Mouse (Mus musculus) G1E-ER4 (cell line): Measurements from ENCODE around the gene Anapc7. TPM values are rescaled to one million over a fixed set of nuclear protein-coding genes. Genes with fewer than 3 reads are reported as not detected.

Experiments used
- GATA1 ChIP-seq: IDR thresholded peaks from one replicate; pipeline ENCODE4 v1.8.0; 2012; ENCODE audit warnings: low read length, inconsistent platforms
- polyA plus RNA-seq: library from polyadenylated mRNA; stranded (reverse); fragments of >175 nt; gene quantifications from 2 replicates; pipeline ENCODE4 v1.2.3, GENCODE M21; 2012

Anapc7 gene
- 20.5 and 22.2 TPM in 2 replicates for polyA plus RNA-seq

DNA sequence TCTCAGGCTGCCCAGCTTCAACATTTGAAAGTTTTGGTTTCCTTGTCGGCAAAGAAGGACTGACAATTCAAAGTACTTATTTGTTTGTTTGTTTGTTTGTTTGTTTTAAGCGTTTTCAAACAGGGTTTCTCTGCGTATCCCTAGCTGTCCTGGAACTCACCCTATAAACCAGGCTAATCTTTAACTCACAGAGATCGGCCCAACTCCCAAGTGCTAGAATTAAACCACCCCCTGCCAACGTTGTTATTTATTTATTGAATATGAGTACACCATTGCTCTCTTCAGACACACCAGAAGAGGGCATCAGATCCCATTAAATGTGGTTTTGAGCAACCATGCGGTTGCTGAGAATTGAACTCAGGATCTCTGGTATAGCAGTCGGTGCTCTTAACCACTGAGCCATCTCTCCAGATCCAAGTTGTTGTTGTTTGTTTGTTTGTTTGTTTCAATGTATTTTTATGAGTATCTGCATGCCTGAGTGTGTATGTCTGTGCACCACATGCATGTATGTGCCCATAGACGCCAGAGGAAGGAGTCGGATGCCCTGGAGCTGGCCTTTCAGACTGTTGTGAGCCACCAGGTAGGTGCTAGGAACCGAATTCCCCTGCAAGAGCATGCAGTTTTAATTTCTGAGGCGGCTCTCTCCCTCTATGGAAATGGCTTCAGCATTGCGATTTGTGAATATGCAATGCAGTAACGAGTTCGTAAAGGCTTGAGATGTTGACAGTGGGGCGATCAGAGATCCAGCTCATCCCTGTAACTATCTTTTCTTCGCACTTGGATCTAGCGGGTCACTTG, at the start of gene Anapc7:
TSS of gene Anapc7 (plus strand) at position 423 of the 798 bp plus-strand sequence.
- TF ChIP-seq GATA1 = no peak

DNA sequence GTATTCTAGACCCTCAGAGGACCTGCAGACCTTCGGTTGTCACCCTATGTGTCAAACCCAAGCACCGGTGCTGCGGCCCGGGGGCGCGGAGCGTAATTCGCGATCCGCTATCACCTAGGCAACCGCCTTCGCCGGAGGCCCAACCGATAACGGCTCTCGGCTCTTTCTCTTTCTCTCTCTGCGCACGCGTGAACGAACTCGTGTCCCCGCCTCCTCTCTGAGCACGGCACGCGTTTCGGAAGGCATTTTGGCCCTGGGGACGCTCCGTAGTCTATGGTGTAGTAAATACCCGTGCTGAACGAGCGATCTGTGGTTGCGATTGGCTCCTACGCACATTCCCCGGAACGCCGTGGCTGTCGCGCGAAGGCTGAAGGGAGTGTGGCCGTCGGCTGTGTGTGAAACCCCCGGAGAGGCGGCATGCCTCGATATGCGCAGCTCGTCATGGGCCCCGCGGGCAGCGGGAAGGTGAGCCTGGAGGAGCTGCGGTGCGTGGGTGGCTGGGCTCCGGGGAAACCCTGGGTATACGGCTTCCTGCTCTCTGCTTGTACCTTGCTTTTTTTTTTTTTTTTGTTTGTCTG, 49.2 kb upstream of the Anapc7 start, which contains the start of gene Fam216a:
TSS of gene Fam216a (minus strand) at position 173 of the 578 bp plus-strand sequence.
- no peak for TF ChIP-seq GATA1

DNA sequence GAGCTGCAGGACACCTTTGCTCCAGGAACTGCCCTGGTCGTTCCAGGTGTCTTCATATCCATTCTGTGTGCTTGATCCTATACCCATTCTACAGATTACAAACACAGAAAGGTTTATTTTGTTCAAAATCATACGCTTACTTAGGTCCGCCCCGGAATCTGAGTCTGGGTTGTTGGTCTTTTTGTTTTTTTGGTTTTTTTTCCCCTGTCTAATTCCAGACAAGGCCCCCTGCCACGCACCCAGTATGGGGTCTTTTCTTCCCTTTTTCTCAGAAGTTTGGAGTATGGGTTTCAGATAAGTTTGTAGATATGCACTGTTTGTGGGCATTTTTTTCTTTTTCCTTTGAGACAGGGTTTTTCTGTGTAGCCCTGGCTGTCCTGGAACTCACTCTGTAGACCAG, 48.6 kb upstream of the Anapc7 start:
- TF ChIP-seq GATA1 = no peak

DNA sequence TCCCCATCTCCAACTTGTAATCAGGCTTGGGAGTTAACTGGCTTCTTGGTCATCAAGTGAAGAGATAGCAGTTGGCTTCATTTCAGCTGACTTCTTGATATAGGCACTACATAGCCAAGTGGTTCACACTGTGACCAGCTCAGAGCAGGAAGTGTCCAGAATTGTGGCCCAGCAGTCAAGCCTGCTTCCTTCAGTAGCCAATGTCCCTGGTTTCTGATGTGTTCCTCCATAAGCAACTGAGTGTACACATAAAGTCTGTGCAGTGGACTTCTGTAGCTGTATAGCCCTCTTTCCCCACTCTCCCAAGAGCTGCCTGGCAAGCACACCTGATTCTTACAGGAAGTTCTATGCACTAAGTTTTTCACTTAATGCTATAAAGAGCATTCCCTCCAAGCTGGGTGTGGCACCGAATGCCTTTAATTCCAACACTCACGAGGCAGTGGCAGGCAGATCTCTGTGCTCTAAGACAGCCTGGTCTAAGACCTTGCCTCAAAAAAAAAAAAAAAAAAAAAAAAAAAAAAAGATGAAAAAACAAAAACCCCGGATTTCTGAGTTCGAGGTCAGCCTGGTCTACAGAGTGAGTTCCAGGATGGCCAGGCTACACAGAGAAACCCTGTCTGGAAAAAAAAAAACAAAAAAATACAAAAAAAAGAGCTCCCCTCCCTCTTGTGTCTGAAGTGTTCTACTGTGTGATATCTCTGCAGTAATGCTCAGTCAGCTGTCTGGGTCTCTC, 44.2 kb upstream of the Anapc7 start:
- no peak for TF ChIP-seq GATA1

DNA sequence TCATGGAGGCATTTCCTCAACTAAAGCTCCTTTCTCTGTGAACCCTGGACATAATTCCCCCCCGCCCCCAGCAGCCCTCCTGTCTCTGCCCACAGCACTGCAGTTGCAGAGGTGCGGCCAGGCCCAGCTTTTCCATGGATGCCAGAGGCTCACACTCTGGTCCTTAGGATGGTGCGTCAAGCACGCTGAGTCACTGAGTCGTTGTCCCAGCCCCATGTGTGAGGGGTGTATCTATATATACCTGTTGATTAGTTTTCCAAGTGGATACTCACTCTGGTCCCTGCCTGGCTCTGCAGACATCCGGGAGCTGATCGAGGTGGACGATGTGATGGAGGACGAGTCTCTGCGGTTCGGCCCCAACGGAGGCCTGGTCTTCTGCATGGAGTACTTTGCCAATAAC, 43.3 kb upstream of the Anapc7 start:
- no peak for TF ChIP-seq GATA1

DNA sequence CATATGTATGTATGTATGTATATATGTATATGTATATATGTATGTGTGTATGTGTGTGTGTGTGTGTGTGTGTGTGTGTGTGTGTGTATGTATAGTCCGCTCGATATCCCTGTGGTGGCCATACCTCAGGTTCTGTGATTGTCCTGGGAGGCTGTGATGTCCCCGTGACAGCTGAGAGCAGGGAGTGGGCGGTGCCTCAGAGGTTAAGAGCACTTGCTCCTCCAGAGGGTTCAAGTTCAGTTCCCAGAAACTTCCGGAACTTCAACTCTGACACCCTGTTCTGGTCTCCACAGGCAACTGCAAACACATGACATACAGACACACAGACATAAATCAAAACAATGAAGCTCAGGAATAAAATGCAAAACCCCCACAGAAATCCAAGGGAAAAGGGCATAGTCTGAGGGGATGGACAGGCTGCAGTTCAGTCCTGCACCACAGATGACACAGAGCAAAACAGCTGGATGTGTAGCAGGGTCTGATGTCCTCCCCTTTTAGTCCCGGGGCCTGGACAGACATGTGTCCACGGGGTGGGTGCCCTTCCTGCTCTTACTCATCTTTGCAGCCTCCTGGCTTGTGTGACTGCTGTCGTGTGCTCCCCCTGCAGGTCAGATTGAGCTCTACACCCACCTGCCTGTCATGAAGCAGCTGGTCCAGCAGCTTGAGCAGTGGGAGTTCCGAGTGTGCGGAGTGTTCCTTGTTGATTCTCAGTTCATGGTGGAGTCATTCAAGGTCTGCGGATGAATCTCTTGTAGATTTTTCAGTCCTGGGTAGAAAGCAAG, 41.9 kb upstream of the Anapc7 start:
- TF ChIP-seq GATA1 = no peak

DNA sequence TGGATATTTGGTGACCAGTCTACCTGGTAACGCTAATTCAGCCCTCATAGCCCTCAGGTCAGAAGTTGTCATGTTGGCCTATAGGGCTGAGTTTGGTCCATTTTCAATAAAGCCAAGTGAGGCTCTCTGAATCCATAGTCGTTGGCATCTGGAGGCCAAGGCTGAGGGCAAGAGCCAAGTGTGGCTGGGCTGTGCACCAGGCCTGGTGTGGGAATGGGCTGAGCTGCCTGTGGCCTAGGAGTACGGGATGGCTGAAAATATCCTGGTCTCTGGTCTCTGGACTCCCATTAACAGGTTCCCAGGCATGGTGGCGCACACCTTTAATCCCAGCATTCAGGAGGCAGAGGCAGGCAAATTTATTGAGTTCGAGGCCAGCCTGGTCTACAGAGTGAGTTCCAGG, 31.5 kb upstream of the Anapc7 start:
- TF ChIP-seq GATA1 = no peak

DNA sequence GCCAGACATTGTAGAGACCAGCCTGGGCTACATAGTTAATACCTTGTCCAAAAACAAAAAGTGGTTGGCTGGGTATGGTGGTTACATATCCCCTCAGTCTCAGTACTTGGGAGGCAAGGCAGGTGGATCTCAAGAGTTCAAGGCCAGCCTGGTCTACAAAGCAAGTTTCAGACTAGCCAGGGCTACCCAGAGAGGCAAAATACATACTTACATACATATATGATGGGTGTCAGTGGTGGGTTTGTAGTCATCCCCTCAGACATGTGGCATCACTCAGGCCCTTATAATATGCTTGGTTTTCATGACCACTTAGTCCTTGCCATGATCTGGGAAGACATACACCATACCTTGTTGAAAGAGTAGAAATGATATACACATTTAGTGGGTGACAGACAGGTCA, 30.8 kb upstream of the Anapc7 start:
- TF ChIP-seq GATA1 = no peak

DNA sequence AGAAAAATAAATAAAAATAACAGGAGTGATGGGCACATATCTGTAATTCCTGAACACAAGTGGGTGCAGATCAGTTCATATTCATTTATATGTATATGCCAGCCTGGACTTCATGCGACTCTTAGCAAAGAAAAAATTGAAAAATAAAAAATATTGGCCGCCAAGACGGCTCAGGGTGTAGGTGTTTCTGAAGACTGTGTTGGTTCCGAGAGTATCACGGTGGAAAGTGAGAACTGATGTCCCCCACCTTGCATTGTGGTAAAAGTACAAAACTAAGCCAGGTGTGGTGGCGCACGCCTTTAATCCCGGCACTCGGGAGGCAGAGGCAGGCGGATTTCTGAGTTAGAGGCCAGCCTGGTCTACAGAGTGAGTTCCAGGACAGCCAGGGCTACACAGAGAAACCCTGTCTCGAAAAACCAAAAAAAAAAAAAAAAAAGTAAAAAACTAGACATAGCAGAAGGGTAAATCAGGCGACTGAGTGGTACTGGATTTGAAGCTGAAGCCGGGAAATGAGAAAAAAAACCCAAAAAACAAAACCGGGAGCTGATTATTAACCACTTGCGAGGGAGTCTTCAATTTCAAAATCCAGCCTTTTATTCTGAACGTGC, 30.2 kb upstream of the Anapc7 start:
- TF ChIP-seq GATA1 = no peak

DNA sequence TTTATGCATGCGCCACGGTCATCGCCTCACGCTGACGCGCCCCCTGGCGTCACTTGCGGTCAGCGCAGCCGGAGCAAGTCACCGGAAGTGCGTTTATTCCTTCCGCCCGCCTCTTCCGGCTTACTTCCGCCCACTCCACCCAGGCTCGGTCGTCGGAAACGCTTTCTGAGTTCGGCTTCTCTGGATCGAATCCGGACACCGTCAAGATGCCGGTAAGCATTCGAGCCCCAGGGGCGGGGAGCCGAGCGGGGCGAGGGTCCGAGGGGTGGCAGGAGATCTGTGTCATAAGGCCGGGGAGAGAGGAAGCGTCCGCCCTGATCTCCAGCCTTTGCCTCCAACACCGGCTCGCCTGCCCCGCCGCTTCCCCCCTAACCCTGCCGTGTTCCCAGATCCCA, 29.7 kb upstream of the Anapc7 start, which contains the start of gene Arpc3:
TSS of gene Arpc3 (plus strand) at position 93 of the 395 bp plus-strand sequence.
- no peak for TF ChIP-seq GATA1

DNA sequence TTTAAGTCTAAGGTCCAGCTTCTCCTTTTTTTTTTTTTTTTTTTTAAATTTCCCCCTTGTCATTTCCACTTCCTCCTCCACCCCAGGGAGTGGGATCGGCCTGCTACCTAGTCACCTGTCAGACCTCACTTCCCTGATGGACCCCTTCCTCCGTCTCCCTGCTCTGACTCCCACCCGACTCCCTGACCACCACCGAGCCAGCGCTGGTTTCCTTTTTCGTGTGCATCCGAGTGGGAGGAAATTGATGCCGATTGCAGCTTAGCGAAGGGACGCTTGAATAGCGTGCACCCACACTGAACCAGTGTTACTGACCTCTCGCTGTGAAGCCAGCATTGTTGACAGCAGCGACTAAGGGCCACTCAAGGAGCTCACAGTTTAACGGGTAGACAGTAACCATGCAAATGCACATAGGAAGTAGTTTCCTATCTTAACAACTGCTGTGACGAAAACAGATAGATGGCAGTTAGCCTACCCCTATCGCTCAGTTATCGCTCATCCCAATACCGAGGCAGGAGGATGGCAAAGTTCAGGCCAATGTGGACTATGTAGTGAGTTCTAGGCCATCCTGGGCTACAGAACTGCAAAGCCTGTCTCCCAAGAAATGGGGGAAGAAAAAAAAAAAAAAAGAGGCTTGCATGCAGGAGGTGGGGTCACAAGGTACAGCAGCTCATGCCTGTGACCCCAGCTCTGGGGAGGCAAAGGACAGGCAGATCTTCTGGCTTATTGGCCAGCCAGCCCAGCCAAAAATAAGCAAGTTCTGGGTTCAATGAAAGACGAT, 29.1 kb upstream of the Anapc7 start:
- TF ChIP-seq GATA1 = no peak

DNA sequence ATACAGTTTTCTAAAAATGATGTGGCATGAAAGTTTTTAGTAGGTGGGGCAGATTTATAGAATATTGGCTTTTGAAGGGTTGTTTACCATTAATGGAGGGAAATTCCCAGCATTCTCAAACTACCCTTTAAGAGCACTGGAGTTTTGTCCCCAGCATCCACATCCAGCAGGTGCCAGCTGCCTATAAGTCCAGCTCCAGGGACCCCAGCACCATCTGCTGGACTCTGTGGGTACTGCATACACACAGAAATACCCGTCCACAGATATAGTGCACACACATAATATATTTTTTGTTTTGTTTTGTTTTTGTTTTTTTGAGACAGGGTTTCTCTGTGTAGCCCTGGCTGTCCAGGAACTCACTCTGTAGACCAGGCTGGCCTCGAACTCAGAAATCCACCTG, 27.6 kb upstream of the Anapc7 start:
- TF ChIP-seq GATA1 = no peak

DNA sequence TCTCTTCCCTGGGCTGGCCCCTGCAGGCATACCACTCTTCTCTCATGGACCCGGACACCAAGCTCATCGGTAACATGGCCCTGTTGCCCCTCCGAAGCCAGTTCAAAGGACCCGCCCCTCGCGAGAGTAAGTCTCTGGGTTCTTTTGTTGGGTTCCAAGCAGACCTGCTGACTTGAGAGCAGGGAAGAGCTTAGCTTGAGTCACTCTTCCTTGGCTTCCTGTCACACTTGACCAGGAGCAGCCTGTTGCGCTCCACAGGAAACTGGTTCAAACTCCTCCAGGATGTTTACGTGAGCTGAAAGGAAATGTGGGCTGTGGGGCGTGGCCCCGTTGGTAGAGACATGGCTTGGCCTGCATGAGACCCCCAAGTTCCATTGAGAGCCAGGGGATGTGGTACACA, 24.7 kb upstream of the Anapc7 start:
- no peak for TF ChIP-seq GATA1

DNA sequence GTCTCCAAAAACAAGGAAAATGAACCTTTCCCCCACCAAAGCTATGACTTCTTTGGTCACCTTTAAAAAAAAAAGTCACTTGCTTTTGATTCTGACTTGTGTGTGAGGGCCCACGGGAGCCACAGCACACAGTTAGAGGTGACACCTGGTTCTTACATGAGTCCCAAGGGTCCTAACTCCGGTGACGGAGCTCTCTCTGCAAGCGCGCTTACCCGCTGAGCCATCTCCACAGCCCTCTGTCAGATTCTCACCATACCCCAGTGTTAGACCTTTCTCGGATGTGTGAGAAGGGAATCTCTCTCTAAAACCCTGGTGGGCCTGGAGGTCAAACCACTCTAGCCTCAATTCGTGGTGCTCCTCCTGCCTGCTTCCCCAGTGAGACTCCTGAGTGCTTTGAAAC, 24.0 kb upstream of the Anapc7 start:
- no peak for TF ChIP-seq GATA1

DNA sequence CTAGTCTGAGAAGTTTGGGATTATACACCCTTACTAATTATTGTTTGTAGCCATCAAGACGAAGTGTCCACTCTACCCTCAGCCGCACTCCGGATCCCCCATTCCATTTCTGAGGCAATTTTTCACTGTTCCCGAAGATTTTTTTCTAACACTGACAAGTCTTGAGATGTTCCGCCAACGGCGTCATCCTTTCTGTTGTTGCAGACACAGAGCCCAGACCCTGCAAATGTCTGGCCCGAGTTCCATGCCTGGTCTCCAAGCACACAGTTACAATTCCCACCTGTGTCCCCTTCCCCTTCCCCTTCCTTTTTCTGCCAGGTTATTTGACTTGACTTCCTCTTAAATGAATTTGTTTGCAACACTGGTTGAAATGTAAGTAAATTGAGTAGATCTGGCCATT, 21.6 kb upstream of the Anapc7 start:
- TF ChIP-seq GATA1 = no peak
